Mouse (Mus musculus) liver, embryonic 15.5 days (tissue): ENCODE results near the gene Tldc1. TPM values are rescaled to one million over a fixed set of nuclear protein-coding genes. Genes with fewer than 3 reads are reported as not detected.

ENCODE experiments used
- ATAC-seq: fragments of 200-750 bp; cut with Nextera tagmentation; 2 replicates; pipeline ENCODE4 v1.8.0; 2017; ENCODE audit warnings: moderate number of reproducible peaks, mild to moderate bottlenecking, moderate library complexity; ENCODE audit not compliant: insufficient read depth
- H3K27ac ChIP-seq: fragments of 300-500 bp; sonication (generic); replicated peaks from 2 replicates; pipeline ENCODE4 v1.5.1; 2015; ENCODE audit warnings: mild to moderate bottlenecking, inconsistent platforms
- H3K27me3 ChIP-seq: fragments of 300-500 bp; sonication (generic); 2 replicates; pipeline ENCODE4 v1.6.1; 2015; ENCODE audit warnings: mild to moderate bottlenecking, inconsistent platforms
- H3K36me3 ChIP-seq: fragments of 300-500 bp; sonication (generic); replicated peaks from 2 replicates; pipeline ENCODE4 v1.6.1; 2015; ENCODE audit warnings: moderate library complexity, mild to moderate bottlenecking, inconsistent platforms
- H3K4me1 ChIP-seq: fragments of 300-500 bp; sonication (generic); replicated peaks from 2 replicates; pipeline ENCODE4 v1.6.1; 2015; ENCODE audit warnings: inconsistent platforms
- H3K4me2 ChIP-seq: fragments of 300-500 bp; sonication (generic); 2 replicates; pipeline ENCODE4 v1.6.1; 2015; ENCODE audit warnings: moderate library complexity, mild to moderate bottlenecking, inconsistent platforms
- H3K4me3 ChIP-seq: fragments of 300-500 bp; sonication (generic); replicated peaks from 2 replicates; pipeline ENCODE4 v1.5.1; 2015; ENCODE audit warnings: mild to moderate bottlenecking, inconsistent platforms
- H3K9ac ChIP-seq: fragments of 300-500 bp; sonication (generic); 2 replicates; pipeline ENCODE4 v1.6.1; 2015; ENCODE audit warnings: moderate library complexity, mild to moderate bottlenecking, inconsistent platforms
- H3K9me3 ChIP-seq: fragments of 300-500 bp; sonication (generic); replicated peaks from 2 replicates; pipeline ENCODE4 v1.6.1; 2016; ENCODE audit warnings: inconsistent platforms
- WGBS: fragments of 180-500 bp; shearing (Covaris S2); methylation state at CpG from one replicate; pipeline ENCODE4 v1.1.7; 2015; ENCODE audit warnings: mixed read lengths; ENCODE audit not compliant: insufficient replicate concordance; 5-methylcytosine and 5-hydroxymethylcytosine counted together
- polyA plus RNA-seq: library from polyadenylated mRNA; unstranded; fragments of >200 nt; fragmentation: Nextera tagmentation; extraction: Ambion mirVana; gene quantifications from 2 replicates; pipeline ENCODE4 v1.2.1, GENCODE M21; 2015

Gene Tldc1
- polyA plus RNA-seq, 1 experiment from 2014 or later: 4.1 TPM

DNA sequence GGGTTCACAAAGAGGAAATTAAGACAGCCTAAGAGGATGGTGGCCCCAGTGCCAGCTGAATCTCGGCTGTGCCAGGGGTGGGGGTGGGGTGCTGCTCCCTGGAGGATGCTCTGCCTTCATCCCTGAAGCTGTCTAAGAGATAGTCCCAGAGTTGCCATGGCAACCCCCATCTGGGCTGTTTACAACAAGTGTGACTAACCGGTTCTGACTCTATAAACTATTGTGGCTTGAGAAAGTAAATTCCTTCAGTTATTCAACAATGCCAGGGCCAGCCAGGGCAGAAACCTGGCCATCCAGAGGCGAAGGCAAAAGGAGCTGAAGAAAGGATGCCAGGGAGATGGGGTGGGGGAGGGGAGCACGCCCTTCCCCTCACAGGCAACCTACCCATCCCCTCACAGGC lies 23.0 kb upstream of the Tldc1 start:
- Histone ChIP-seq H3K4me3 (no peak overlapping the region), H3K9ac (no peak overlapping the region), H3K27me3 (no peaks in the 10 kb centered on the region), H3K4me2 (no peak overlapping the region), H3K36me3 (no peaks in the 10 kb centered on the region), H3K9me3 (no peaks in the 10 kb centered on the region), H3K4me1 (peaks cover 8% of the 10 kb centered on the region), H3K27ac (no peak overlapping the region)
- ATAC-seq: no peak
- WGBS: 28% methylated on average over 4 of the region's 4 CpGs

DNA sequence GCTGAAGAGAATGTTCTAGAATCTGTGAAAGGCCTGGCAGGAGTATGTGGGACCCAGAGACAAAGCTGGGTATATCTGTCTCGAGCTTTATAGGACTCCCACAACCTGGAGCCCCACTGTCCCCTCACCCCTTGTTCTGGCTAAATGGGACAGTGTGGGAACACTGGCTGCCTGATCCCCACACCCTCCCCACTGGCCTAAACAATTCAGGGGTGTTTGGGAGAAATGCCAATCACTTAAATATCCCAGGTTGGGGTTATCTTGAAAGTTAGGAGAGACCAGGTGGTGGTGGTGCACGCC lies 20.7 kb upstream of the Tldc1 start:
- no peaks in the 10 kb centered on the region for H3K27me3 ChIP-seq
- no peak overlapping the region for H3K4me3 ChIP-seq
- H3K4me1 ChIP-seq: peaks cover 8% of the 10 kb centered on the region
- no peaks in the 10 kb centered on the region for H3K36me3 ChIP-seq
- no peaks in the 10 kb centered on the region for H3K9me3 ChIP-seq
- ATAC-seq: no peak
- peak overlapping the region; percentile 46 for H3K4me2 ChIP-seq
- no peak overlapping the region for H3K27ac ChIP-seq
- 34% methylated on average over 2 of the region's 2 CpGs for WGBS
- no peak overlapping the region for H3K9ac ChIP-seq

DNA sequence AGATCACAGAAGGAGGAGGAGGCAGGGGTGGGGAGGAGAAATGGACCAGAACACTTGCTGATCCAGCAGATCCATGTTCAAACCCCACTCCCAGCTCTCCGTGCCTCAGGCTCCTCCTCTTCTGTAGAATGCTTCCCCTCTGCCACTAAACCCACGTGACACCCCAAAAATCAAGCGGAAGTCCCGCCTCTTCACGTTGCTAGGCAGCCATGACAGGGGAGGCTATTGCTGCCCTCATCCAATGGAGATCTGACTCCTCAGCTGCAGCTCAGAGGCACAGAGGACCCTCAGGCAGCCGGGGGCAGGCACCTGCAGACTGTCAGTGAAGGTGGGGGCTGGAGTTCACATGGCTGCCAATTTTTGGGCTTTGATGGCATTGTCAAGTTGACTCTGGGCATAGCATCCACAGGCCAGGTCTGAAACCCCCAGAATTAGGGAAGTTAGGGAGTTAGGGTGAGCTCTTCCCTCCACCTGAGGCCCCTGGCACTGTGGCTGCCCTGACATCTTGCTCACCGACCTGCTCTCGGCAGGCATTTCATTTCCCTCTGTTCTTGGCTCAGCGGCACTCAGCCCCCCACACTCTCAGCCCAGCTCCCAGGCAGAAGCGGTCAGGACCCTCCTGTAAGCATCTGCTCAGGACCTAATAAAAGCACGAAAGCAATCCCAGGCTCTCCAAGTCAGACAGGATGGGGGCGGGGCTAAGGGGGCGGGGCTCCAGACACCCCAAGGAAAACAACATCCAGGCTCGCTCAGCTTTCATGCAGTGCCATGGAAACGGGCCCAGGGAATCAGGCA lies 20.2 kb upstream of the Tldc1 start:
- H3K9me3 ChIP-seq: no peaks in the 10 kb centered on the region
- H3K27me3 ChIP-seq: no peaks in the 10 kb centered on the region
- 14% methylated on average over 15 of the region's 15 CpGs for WGBS
- H3K4me2 ChIP-seq: peak overlapping the region; percentile 46
- no peak overlapping the region for H3K9ac ChIP-seq
- H3K27ac ChIP-seq: no peak overlapping the region
- no peaks in the 10 kb centered on the region for H3K36me3 ChIP-seq
- peaks cover 8% of the 10 kb centered on the region for H3K4me1 ChIP-seq
- H3K4me3 ChIP-seq: no peak overlapping the region; the same call in 1 of the 2 replicates
- 0 out of 2 replicates have a peak, but pooled peaks have one; percentile 14 for ATAC-seq

DNA sequence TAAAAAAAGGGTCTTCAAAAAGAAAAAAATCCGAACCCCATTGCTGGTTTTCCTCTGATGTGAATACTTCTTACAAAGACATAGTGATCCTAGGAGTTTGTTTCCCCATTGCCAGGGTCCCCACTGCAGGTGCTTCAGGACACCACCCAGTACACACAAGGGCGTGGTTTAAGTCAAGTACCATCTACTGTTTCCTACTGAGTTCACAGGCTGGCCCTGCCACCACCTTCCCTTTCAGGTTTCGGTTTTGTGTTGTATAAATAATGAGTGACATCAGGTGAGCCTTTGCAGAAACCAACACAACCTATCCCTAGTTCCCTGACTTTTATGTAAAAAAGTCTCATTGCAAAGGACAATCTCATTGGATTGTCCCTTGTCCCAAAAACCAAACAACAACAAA lies 17.4 kb upstream of the Tldc1 start:
- ATAC-seq: no peak

DNA sequence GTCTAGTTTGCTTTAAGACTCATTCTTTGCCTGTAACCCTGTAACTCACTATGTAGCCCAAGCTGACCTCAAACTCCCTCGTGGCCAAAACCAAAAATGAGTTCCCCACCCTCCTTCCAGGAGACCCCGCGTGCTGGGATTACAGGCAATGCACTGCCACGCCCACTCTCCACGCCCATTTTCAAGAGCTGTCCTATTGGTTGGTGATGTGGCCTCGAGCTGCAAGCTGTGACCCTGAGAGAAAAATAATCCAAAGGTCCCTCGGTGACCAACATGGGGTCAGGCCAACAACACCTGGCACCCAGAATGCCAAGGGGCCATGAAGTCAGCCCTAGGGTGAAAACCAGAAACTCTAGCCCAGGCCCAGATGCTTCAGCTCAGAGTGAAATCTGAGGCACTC lies 16.5 kb upstream of the Tldc1 start:
- H3K9me3 ChIP-seq: no peaks in the 10 kb centered on the region
- no peak overlapping the region for H3K4me3 ChIP-seq
- no peaks in the 10 kb centered on the region for H3K27me3 ChIP-seq
- H3K36me3 ChIP-seq: no peaks in the 10 kb centered on the region
- no peak overlapping the region for H3K4me2 ChIP-seq
- no peak for ATAC-seq
- H3K4me1 ChIP-seq: peaks cover 31% of the 10 kb centered on the region
- 45% methylated on average over 7 of the region's 7 CpGs for WGBS
- H3K9ac ChIP-seq: no peak overlapping the region
- H3K27ac ChIP-seq: no peak overlapping the region

More for the DNA sequence above, 17.4 kb upstream of the Tldc1 start:
- no peak overlapping the region for H3K9ac ChIP-seq
- H3K4me1 ChIP-seq: peaks cover 26% of the 10 kb centered on the region
- no peaks in the 10 kb centered on the region for H3K9me3 ChIP-seq
- H3K4me2 ChIP-seq: no peak overlapping the region
- no peaks in the 10 kb centered on the region for H3K36me3 ChIP-seq
- no peak overlapping the region for H3K27ac ChIP-seq
- no peak overlapping the region for H3K4me3 ChIP-seq
- no peaks in the 10 kb centered on the region for H3K27me3 ChIP-seq
- 57% methylated on average over 3 of the region's 3 CpGs for WGBS

DNA sequence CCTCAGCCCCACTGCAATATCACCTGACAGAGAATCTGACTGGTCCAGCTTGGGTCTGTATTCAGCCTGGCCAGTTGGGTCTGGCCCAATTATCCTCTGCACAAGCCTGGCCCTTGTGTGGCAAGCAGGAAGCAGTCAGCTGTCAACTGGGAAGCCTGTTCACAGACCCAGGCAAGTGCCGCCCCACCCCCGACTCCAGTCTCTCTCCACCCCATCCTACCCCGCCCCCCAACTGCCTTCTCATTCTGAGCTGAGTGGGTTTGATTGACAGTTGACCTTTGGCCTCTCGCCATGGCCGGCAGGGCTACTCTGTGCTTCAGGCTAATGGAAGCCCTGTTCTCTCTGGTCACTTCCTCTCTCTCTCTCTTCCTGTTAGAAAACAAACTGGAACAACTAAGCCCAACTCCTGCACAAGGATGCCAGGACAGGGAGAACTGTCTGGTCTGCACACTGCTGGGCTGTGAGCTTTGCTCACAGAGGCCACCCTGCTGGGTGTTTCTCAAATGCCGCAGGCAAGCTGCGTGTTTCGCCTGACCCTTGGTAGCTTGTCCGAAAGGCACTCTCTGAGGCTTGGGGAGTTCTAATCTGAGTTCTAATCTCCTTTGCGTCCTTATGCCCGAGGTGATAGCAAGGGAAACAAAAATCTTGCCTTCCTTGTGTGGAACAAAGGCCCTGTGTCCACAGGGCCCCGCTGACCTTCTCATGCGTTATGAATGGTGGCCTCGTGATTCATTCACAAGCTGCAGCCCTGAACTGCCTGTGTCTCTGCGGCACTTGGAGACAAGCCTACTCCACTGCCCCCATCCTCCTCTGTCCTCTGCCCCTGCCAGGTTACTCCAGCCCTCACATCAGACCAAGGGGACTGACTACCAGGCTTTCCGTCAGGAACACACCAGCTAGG lies 13.8 kb upstream of the Tldc1 start:
- Histone ChIP-seq H3K9me3 (no peaks in the 10 kb centered on the region), H3K4me2 (no peak overlapping the region), H3K9ac (no peak overlapping the region), H3K36me3 (no peaks in the 10 kb centered on the region), H3K4me1 (peaks cover 30% of the 10 kb centered on the region), H3K27ac (peak overlapping the region; percentile 61), H3K27me3 (no peaks in the 10 kb centered on the region), H3K4me3 (no peak overlapping the region)
- WGBS: 36% methylated on average over 16 of the region's 16 CpGs
- peak; percentile 71 for ATAC-seq

DNA sequence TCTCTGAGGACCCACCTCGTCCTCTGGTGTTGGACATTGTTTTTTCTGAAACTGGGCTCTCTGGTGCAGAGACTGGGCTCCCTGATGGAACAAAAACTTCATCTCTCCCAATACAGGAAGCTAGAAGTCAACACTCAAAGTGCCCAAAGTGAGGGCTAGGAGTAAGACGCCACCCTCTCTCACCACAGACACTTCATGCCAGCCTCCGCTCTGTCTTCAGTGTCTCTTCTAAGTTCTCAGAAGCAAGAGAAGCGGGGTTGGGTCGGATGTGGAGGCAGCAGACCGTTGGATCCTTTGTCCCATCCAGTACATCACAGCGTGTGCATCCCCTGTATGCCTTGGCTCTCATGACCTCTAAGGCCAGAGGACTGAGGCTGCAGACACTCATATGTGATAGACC lies 11.4 kb upstream of the Tldc1 start:
- Histone ChIP-seq H3K36me3 (no peaks in the 10 kb centered on the region), H3K4me2 (no peak overlapping the region), H3K27me3 (no peaks in the 10 kb centered on the region), H3K9ac (no peak overlapping the region), H3K4me3 (no peak overlapping the region), H3K4me1 (peaks cover 32% of the 10 kb centered on the region), H3K27ac (no peak overlapping the region), H3K9me3 (no peaks in the 10 kb centered on the region)
- 65% methylated on average over 7 of the region's 7 CpGs for WGBS
- no peak for ATAC-seq

DNA sequence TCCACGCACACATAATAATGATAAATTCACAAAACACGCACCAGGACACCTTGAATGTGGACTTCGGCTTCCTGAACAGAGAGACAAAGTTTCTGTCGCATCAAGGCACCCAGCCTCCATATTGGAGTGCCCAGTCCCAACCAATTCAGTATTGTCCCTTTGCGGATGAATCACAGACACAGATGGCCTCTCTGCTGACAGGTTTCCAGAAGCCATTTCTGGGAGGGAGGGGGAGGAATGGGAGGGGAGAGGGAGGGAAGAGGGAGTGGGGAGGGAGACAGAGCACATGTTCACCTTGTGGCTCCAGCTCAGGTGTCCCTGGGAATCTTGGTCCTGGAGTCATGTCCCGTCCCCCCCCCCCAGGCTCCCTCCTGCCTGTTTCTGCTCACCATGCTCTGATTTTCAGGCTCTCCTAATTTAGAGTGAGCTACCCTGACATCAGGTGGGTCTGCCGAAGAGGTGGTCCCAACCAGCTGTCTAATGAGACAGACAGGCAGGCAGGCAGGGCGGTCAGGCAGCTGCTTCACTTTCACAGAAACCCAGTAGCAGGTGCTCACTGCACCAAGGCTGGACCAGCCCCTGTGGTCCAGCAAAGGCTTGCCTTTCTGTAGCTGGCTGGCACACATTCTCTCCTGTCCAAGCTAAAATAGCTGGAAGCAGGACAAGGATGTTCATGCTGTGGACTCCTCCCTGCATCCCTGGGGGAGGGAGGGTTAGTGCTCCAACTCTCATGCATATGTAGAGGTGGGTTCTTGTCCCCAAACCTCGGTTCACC lies 10.6 kb upstream of the Tldc1 start:
- no peak overlapping the region for H3K4me3 ChIP-seq
- no peaks in the 10 kb centered on the region for H3K27me3 ChIP-seq
- H3K36me3 ChIP-seq: no peaks in the 10 kb centered on the region
- no peak for ATAC-seq
- no peak overlapping the region for H3K4me2 ChIP-seq
- peaks cover 37% of the 10 kb centered on the region for H3K4me1 ChIP-seq
- 64% methylated on average over 9 of the region's 9 CpGs for WGBS
- H3K9ac ChIP-seq: no peak overlapping the region
- H3K27ac ChIP-seq: no peak overlapping the region
- H3K9me3 ChIP-seq: no peaks in the 10 kb centered on the region

DNA sequence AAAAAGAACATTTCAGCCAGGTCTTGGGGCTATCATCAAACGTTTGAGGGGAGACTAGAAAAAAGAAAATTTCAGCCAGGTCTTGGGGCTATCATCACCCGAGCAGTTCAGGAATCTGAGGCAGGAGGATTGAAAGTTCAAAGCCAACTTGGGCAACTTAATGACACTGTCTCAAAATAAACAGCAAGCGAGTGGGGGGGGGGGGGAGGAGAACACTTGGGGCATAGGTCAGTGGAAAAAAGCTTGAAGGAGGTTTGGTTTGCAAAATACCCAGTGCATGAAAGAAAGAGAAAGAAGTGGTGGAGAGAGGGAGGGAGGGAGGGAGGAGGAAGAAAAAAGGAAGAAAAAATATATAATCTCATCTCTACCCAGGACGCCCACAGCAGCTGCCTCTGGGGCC lies 9.1 kb upstream of the Tldc1 start:
- Histone ChIP-seq H3K27ac (no peak overlapping the region), H3K4me1 (peaks cover 35% of the 10 kb centered on the region), H3K27me3 (no peaks in the 10 kb centered on the region), H3K36me3 (no peaks in the 10 kb centered on the region), H3K9ac (no peak overlapping the region), H3K9me3 (no peaks in the 10 kb centered on the region), H3K4me3 (no peak overlapping the region), H3K4me2 (no peak overlapping the region)
- 31% methylated on average over 4 of the region's 4 CpGs for WGBS
- ATAC-seq: no peak

DNA sequence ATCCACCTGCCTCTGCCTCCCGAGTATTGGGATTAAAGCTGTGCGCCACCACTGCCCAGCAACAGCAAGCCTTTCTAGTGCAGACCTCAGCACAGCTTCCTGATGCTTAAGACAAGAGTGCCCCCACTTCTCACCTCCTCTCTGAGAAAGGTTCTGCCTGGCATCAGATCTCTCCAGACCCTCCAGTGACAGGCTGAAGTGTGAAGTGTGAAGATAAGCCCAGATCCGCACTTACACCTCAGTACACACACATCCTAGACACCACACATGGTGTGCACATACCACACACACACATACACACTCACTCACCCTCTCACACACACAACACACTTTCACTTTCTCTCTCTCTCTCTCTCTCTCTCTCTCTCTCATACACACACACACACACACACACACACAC lies 8.7 kb upstream of the Tldc1 start:
- Histone ChIP-seq H3K27me3 (no peaks in the 10 kb centered on the region), H3K4me3 (no peak overlapping the region), H3K27ac (no peak overlapping the region), H3K4me1 (peaks cover 31% of the 10 kb centered on the region), H3K9ac (no peak overlapping the region), H3K4me2 (no peak overlapping the region), H3K9me3 (no peaks in the 10 kb centered on the region), H3K36me3 (no peaks in the 10 kb centered on the region)
- WGBS: 47% methylated on average over 3 of the region's 3 CpGs
- no peak for ATAC-seq
